Mouse (Mus musculus) spleen, adult 2 months (tissue): ENCODE results near the gene Me1.

ENCODE experiments used
- CTCF ChIP-seq: fragments of 200-500 bp; IDR thresholded peaks from 2 replicates; pipeline ENCODE4 v1.5.1; 2011; ENCODE audit warnings: mild to moderate bottlenecking, inconsistent platforms; ENCODE audit not compliant: insufficient read depth, insufficient read length, insufficient replicate concordance; ENCODE audit errors: extremely low read depth
- POLR2A ChIP-seq: fragments of 200-500 bp; IDR thresholded peaks from 2 replicates; pipeline ENCODE4 v1.6.1; 2011; ENCODE audit warnings: low read depth, low read length, inconsistent platforms

DNA sequence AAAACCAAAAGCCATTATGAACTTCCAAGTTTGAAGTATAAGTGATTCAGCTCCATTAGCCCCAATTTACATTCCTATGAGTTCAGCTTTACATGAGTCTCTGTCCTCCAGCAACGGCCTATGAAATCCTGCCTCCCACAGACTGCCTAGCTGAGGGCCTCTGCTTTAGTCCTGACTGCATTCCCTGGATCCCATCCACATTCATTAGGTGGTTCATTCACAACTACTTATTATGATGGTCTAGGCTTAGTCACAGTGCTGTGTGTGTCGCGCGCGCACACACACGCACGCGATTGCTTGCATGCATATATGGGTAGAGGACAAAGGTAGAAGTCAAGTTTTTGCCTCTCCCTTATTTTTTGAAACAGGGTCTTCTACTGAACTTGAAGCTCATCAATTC is 43.0 kb upstream of the Me1 start:
- TF ChIP-seq CTCF, result no peak
- TF ChIP-seq POLR2A, result no peak
